Mouse (Mus musculus) ovary, adult 10 weeks (tissue): ENCODE results near the gene Cyp2s1. TPM values are rescaled to one million over a fixed set of nuclear protein-coding genes. Genes with fewer than 3 reads are reported as not detected.

Source experiments
- polyA plus RNA-seq: library from polyadenylated mRNA; stranded (reverse); fragments of 350-450 nt; fragmentation: Illumina TruSeq; extraction: RNeasy Lipid Tissue Mini Kit (QIAGEN cat#74804); gene quantifications from one replicate; pipeline ENCODE4 v1.2.3, GENCODE M21; 2014

The Cyp2s1 gene
- 3.5 TPM for polyA plus RNA-seq

DNA sequence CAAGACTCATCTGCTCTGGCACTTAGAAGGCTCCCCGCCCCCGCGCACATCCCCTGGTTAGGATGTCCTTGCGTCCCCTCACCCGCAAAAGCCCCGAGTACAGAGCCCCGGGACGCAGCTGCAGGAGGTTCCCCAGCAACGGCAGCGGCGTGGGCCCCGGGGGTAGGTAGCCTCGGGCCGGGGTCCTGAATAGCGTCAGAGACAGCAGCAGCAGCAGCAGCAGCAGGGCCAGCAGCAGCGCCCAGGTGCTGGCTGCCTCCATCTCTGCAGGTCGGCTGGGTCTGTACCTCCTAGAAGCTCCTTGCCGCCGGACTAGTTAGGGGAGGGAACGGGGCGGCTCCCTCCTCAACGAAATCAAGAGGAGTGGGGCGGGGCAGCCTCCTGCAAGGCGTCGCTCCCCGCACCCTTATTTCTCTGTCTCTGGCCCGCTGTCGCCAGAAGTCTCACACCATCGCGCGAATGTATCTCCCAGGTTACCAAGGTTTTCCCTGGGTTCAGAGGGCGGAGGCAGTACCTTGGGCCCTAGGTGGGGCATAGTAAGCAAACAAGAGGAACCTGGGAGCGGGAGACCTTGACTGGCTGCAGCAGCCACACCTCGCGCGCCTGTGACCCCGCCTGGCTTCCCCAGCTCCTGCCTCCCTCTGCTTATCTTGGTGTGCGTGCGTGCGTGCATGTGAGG, at the start of gene Cyp2s1:
Gene Cyp2s1, minus strand, starts transcription at position 673 of the 679 bp plus-strand sequence.

DNA sequence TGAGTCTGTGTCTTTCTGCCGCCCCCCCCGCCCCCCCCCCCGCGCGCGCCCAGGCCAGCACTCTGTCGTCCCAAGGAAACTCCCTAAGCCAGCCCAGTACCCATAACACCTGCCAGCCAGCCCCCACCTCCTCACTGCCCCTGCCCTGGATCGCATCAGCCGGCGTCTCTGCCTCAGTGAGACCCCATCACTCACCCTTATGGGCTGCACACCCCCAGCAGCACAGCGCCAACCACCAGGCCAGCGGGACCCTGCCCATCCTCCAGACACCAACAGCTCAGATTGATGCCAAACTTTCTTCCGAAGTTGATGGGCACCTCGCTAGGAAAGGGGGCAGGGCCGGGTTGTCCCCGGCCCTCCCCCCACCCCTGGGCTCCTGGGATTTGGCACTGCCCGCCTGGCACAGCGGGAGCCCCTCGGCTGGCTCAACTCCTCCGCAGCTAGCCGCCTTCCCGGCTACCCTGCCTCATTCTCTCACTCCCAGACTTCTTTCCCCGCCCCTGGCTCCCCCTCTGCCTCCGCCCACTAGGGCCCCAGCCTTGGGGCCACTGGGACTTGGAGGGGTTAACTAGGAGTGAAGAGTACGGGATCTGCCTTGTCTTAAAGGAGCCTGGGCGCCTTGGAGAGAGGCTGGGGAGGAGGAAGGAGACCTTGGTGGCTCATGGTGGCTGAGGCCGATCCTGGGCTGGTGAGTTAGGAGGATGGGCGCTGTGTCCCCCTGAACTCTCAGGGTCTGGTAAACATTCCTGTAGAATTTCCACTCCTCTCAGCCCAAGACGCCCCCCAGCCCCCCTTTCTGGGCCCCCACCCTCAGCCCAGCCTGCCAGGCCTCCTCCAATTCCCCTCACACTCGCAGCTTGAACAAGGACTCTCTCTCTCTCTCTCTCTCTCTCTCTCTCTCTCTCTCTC, 28.2 kb downstream of the Cyp2s1 start, which contains the start of gene Axl:
Gene Axl, minus strand, starts transcription at position 486 of the 909 bp plus-strand sequence.

DNA sequence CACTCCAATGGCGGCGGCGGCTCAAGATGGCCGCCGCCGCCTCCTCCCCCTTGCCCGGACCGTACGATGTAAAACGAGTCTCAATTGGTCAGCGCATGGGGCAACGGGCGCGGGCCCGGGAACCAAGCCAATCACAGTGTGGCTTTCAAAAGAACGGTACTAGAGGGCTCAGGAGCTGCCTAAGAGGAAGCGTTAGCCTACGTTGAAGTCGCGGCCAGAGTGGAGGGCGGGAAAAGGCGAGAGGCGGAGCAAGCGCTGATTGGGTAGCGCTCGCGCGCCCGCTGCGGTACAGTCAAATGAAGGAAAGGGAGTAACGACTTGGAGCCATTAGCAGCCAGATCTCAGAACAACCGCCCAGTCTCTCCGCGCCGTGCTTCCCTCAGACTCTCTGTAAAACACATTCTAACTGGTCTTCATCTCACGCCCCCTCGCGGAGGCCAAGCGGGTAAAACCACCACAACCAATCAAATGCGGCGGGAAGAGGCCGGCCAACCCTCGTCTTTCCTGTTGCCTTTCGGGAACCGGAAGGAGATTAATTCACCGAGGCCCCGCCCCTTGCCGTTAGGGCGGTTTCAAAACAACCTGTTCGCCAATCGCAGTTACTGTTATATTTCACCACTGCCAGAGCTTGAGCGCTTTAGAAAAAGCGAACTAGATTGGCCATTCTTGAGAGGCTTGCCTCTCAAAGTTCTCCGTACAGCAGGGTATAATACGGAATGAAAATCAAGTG, 61.8 kb downstream of the Cyp2s1 start, which contains the start of gene Hnrnpul1:
Gene Hnrnpul1, minus strand, starts transcription at position 20 of the 730 bp plus-strand sequence.

Other genes with a start within 250 kb of the Cyp2s1 start
- not detected for gene Erich4, start 201.0 kb downstream of the Cyp2s1 start, polyA plus RNA-seq
- gene Dmac2, start 197.5 kb downstream of the Cyp2s1 start, polyA plus RNA-seq = 9.7 TPM
- gene B3gnt8, start 190.3 kb downstream of the Cyp2s1 start, polyA plus RNA-seq = 0.51 TPM
- not detected for gene Bckdha, start 157.9 kb downstream of the Cyp2s1 start, polyA plus RNA-seq
- 0.60 TPM for gene Exosc5, start 157.7 kb downstream of the Cyp2s1 start, polyA plus RNA-seq
- not detected for gene Tmem91, start 141.7 kb downstream of the Cyp2s1 start, polyA plus RNA-seq
- not detected for gene B9d2, start 136.1 kb downstream of the Cyp2s1 start, polyA plus RNA-seq
- gene Tgfb1, start 129.9 kb downstream of the Cyp2s1 start, polyA plus RNA-seq = 0.74 TPM
- 1.5 TPM for gene Ccdc97, start 97.8 kb downstream of the Cyp2s1 start, polyA plus RNA-seq
- gene Hnrnpul1, start 62.2 kb downstream of the Cyp2s1 start, polyA plus RNA-seq = 65.2 TPM
- gene Axl, start 28.2 kb downstream of the Cyp2s1 start, polyA plus RNA-seq = 127 TPM
- gene Cyp2b10, start 80.7 kb upstream of the Cyp2s1 start, polyA plus RNA-seq = 0.54 TPM
- not detected for gene Cyp2b13, start 244.6 kb upstream of the Cyp2s1 start, polyA plus RNA-seq